Mouse (Mus musculus) layer of hippocampus, adult 11-12 months (tissue): ENCODE measurements around the gene Gps1.
"Not testable (repeated sequence)": the region's sequence is repeated elsewhere in the genome, so short reads cannot be mapped to it uniquely, and the experiment has no call there.

Experiments used
- DNase-seq: peaks from one replicate; pipeline ENCODE4 v3.0.0; 2022; ENCODE audit warnings: low spot score

Gps1 gene

GRCm38 (mm10) chr11:120784064-120784791 is at the start of gene Gps1, which contains the start of gene Rfng:
Gene Gps1 (plus strand): TSS chr11:120784272.
Gene Rfng (minus strand): TSS chr11:120784207.
- peak; percentile 76 for DNase-seq

DNA sequence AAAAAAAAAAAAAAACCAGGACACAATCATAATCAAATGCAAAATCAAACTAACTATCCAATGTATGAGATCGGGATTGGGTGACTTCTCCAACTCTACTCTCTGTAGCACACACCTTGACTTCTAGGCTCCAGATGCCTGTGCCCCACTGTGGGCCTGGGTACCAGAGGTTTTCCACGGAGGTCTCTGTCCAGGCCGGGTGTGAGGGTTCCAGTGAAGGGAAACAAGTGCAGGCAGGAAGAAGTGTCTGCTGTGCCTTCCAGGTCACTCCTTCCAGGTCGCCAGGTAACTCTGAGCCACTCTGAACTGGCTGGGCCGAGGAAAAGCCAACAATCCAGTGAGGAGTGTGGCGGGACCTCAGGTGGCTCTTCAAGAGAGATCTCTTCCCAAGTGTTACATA is 47.6 kb upstream of the Gps1 start:
- DNase-seq, result no peak

DNA sequence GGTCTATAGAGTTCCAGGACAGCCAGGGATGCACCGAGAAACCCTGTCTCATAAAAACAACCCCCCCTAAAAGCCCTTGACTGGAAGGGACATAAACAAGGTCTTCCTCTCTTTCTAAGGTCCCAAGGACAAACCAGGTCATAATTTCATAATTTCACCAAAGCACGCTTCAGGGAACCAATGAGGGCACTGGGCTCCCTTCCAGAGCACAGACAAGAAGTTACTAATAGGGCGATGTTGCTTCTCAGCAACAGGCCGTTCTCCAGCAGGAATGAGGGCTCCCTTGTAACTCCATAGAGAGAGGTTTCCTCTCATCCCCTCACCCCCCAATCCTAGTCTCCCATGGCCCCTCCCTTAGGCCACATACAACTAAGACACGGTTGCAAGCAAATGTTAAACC is 43.1 kb upstream of the Gps1 start:
- DNase-seq, result no peak

- no peak for DNase-seq
Observed at GRCm38 (mm10) chr11:120744121-120744701, 39.9 kb upstream of the Gps1 start.

DNA sequence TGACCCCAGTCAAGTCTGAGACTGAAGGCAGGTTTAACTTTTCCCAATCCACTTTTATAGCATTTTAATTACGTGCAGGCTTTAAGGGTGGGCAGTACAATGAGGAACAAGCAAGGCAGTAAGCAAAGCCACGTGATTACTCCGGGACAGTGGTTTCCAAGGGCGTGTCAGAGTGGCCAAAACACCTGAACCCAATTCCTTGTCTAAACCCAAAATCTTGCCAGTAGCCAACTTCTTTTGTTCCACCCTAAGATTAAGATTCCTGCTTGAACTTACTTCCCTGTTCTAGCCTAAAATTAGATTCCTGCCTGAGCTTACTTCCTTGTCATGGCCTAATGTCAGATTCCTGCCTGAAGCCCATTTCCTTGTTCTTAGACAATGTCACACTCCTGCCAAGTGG is 36.1 kb upstream of the Gps1 start:
- no peak for DNase-seq

DNA sequence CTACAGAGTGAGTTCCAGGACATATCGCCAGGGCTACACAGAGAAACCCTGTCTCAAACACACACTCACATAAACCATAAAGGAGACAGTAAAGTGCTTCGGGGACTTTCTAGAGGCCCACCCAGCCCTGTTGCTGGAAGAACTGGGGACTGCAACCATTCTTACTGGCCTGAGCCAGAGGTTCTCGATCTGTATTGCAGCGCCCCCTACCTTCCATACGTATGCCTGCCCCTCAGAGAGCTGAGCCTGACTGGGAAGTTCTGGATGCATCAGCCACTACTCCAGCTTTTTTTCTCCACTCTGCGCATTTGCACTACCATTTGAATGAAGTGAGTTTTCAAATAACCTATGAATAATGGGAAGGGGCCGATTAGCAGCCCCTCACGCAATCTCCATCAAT is 34.6 kb upstream of the Gps1 start:
- no peak for DNase-seq

- no peak for DNase-seq
Observed at GRCm38 (mm10) chr11:120751606-120752005, 32.5 kb upstream of the Gps1 start.

DNA sequence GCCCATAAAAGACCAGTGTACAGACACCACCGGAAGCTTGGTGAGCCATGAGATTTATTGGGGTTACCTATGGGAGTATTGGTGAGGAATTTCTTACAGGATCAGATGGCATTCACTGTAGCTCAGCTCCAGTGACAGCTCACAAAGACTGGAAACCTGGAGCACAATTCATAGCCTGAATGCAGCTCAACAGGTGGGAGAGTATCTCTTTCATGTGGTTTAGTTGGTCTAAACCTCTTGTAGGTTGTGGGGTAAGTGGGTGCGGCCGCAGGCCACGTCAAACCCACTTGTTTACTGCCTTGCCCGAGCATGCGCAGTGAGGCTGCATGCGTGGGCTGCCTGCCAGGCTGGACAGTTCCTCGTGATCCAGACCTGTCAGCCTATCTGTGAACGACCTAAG is 23.8 kb upstream of the Gps1 start:
- DNase-seq, result no peak

DNA sequence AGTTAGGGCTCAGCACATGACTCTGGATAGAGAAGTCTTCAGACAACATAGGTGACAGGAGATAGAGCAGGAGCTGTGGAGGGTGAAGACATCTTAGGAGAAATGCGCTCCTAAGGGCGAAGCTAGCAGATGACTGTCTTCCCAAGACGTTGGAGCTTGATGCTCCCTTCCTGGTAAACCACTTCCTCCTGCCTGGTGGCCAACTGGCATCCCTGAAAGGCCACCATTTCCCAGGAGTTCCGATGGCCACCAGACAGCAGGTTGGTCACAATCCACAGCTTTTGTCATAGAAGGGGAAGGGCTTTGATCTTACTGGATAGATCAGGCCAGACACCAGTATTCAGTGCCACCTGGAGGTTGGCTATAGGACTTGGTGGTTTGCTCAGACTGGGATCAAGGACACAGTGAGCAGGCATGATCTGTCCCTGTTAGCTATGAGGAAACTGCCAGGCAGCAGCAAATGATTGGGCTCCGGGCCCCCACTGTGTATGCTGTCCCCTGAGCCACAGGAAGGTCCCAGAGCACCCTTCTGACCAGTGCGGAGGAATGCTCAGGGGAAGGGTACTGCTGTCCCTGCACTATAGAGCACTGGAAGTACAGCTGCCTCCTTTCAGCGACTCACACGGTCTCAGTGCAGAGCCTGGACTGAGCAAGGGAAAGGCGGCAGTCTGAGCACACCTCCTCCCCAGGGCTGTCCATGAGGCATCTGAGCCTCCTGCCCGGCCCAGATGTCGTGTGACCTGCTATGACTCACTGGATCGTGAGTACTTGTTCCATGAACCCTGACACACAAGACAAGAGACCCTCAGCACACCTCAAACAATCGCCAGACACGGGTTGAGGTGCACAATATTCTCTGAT is 22.0 kb upstream of the Gps1 start:
- DNase-seq, result no peak

DNA sequence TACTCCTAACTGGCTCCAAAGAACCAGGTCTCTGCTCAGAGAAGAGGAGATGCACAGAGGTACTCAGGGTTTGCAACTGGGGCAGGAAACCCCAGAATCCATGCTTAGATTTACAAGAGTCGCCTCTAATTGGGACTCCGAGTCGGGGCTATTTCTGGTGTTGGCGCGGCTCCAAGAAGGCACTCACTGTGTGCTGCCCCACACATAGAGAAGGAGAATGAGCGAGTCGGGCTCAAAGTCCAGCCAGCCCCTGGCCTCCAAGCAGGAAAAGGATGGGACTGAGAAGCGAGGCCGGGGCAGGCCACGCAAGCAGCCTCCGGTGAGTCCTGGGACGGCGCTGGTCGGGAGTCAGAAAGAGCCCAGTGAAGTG is 21.4 kb upstream of the Gps1 start, which contains the start of gene Hmga1b:
TSS of gene Hmga1b (plus strand) at position 123 of the 370 bp plus-strand sequence.
- DNase-seq, result not testable (repeated sequence)

GRCm38 (mm10) chr11:120763121-120763999 is 20.7 kb upstream of the Gps1 start:
- DNase-seq, result not testable (repeated sequence)

- DNase-seq, result not testable (repeated sequence)
Observed at GRCm38 (mm10) chr11:120767023-120767422, 17.0 kb upstream of the Gps1 start.

DNA sequence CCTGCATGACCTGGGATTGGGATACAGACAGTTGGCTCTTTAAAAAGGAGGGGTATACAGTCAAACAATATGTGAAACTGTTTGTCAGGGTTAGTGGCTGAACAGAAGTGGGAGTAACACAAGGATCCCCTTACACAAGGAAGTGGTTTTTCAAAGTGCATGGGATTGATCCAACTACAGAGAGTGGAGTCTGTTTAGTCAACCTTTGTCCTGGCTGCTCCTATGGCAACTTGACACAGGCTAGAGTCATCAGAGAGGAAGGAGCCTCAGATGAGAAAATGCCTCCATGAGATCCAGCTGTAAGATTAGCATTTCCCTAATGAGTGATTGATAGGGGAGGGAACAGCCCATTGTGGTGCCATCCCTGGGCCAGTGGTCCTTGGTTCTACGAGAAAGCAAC is 15.9 kb upstream of the Gps1 start:
- no peak for DNase-seq

DNA sequence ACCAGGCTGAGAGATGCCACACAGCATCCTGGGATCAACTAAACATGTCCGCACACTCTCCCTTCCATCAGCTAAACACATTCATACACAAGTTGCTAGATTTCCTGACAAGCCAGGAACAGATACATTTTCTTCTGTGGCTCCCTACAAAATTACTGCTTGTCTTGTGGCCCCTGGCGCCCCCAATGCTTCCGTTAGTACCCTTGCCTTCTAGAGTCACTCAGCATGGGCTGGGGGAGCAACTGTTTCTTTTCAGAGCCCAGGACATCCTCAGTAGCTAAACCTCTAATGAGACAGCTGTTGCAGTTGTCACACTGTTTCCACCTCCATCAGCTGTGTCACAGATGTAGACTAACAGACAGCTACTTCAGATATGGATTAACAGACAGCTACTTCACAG is 11.3 kb upstream of the Gps1 start:
- DNase-seq, result no peak

DNA sequence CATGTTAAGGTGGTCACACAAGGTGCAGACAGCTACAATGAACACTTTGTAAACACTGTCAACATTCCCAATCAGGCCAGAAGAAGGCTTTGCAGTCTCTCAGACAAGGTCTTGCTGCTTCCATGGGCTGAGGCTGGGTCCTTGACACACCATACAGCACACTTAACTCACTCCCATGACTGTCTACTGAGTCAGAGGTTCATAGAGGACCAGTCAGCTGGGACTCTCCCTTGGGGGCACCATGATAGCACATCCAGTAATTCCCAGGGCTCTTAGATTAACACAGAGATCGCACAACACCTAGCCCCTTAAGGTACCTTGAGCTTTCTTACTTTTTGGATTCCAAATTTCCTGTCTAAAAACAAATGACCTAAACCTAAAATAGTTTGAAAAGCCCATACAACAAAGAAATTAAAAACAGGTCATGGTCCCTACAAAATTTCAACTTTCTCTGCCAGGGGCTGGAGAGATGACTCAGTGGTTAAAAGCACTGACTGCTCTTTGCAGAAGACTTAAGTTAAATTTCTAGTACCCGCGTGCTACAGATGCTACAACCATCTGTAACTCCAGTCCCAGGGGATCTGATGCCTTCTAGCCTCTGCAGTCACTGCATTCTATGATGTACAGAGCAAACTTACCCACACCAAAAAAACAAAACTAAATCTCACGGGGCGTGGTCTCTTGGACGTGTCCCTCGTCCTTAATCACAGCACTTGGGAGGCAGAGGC is 10.4 kb upstream of the Gps1 start:
- no peak for DNase-seq

- DNase-seq, result peak; percentile 96
Observed at GRCm38 (mm10) chr11:120775774-120776469, 8.2 kb upstream of the Gps1 start.

- DNase-seq, result no peak
Observed at GRCm38 (mm10) chr11:120777123-120777522, 6.9 kb upstream of the Gps1 start.

- no peak for DNase-seq
Observed at GRCm38 (mm10) chr11:120779876-120780275, 4.2 kb upstream of the Gps1 start.

DNA sequence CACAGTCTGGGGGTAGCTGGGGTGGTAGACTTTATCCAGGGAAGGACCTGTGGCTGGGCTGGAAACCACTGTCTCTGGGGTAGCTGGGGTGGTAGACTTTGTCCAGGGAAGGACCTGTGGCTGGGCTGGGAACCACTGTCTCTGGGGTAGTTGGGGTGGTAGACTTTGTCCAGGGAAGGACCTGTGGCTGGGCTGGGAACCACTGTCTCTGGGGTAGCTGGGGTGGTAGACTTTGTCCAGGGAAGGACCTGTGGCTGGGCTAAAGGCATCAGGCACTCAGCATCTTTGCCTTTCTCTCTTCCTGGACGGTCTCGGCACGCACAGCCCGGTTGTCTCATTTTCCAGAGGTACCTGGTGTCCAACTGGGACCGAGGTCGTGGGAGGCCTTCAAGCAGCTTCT is 2.7 kb upstream of the Gps1 start:
- not testable (repeated sequence) for DNase-seq

- no peak for DNase-seq
Observed at GRCm38 (mm10) chr11:120783426-120784063, 527 bp upstream of the Gps1 start.
